Mouse (Mus musculus): Measurements from ENCODE around the gene Wdr44.

DNA sequence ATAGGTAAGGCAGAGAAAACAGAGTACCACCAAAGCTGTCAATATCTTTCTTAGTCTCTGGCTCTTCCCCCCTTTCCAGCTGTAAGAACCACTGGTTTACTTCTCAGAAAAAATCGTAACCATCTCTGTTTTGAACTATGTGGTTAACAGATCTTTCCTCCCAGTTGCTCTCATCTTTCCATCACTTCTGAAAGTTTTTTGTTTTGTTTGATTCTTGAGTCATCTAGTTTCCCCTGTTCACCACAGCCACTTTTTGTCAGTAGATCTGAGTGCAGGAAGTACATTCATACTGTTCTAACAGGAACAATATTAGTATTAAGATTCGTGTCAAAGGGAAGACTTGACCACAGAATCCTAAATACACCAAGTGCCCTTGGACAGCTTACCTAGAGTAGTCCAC is 117.5 kb downstream of the Wdr44 start:
- no peak for TF ChIP-seq CTCF (IDR thresholded peaks at IDR 0.05)
- TF ChIP-seq EP300 (IDR thresholded peaks at IDR 0.05; ENCODE audit: insufficient read depth, low read depth, low read length) = no peak

Data from heart, adult 2 months (tissue).